Mouse (Mus musculus) cerebellum, postnatal 36 days (tissue): Measurements from ENCODE around the gene Cercam.

Experiments
- DNase-seq, 2 experiments: peaks; one replicate each; pipeline ENCODE4 v3.0.0; 2021 to 2022; ENCODE audit warnings: mixed read lengths in 2 of 2

The Cercam gene

GRCm38 (mm10) chr2:29868949-29869645, at the start of gene Cercam:
Gene Cercam (plus strand): TSS chr2:29869164.
- peak; percentile 86 to 90 for DNase-seq

GRCm38 (mm10) chr2:29819363-29819762, 49.6 kb upstream of the Cercam start:
- no peak for DNase-seq

GRCm38 (mm10) chr2:29820025-29820817, 48.7 kb upstream of the Cercam start, which contains the start of gene Urm1:
Gene Urm1 (plus strand): TSS chr2:29820075.
- DNase-seq = peak; percentile 59 to 63

GRCm38 (mm10) chr2:29826318-29826925, 42.5 kb upstream of the Cercam start:
- no peak for DNase-seq

- DNase-seq = peak; percentile 95
Observed at GRCm38 (mm10) chr2:29826926-29827708, 41.8 kb upstream of the Cercam start.

- no peak for DNase-seq
Observed at GRCm38 (mm10) chr2:29827709-29828024, 41.3 kb upstream of the Cercam start.

GRCm38 (mm10) chr2:29831106-29831505, 37.9 kb upstream of the Cercam start:
- no peak for DNase-seq

- DNase-seq = no peak
Observed at GRCm38 (mm10) chr2:29833796-29834195, 35.2 kb upstream of the Cercam start.

GRCm38 (mm10) chr2:29835391-29835899, 33.5 kb upstream of the Cercam start:
- DNase-seq = no peak

GRCm38 (mm10) chr2:29839460-29839859, 29.5 kb upstream of the Cercam start:
- no peak for DNase-seq

GRCm38 (mm10) chr2:29843231-29844105, 25.5 kb upstream of the Cercam start:
- DNase-seq = no peak

GRCm38 (mm10) chr2:29844115-29844514, 24.8 kb upstream of the Cercam start:
- no peak for DNase-seq

- DNase-seq = no peak
Observed at GRCm38 (mm10) chr2:29844661-29845060, 24.3 kb upstream of the Cercam start.

- DNase-seq = peak in 1 of 2 experiments; percentile 20
Observed at GRCm38 (mm10) chr2:29845636-29846035, 23.3 kb upstream of the Cercam start.

- peak in 1 of 2 experiments; percentile 23 for DNase-seq
Observed at GRCm38 (mm10) chr2:29846061-29846853, 22.7 kb upstream of the Cercam start.

- DNase-seq = no peak
Observed at GRCm38 (mm10) chr2:29846911-29847310, 22.1 kb upstream of the Cercam start.

GRCm38 (mm10) chr2:29849041-29849440, 19.9 kb upstream of the Cercam start:
- DNase-seq = no peak

GRCm38 (mm10) chr2:29849841-29850480, 19.0 kb upstream of the Cercam start:
- no peak for DNase-seq

GRCm38 (mm10) chr2:29852957-29853485, 15.9 kb upstream of the Cercam start:
- DNase-seq = no peak

- DNase-seq = no peak
Observed at GRCm38 (mm10) chr2:29853736-29854135, 15.2 kb upstream of the Cercam start.
